Mouse (Mus musculus): ENCODE data around the gene Defb19. TPM values are rescaled to one million over a fixed set of nuclear protein-coding genes. Genes with fewer than 3 reads are reported as not detected.

The Defb19 gene
- polyA plus RNA-seq (2015; fragmentation: Nextera tagmentation; extraction: Ambion mirVana): not detected in 2 replicates

GRCm38 (mm10) chr2:152580107-152580506, at the start of gene Defb19:
Gene Defb19, minus strand, starts transcription at chr2:152580312.
- TF ChIP-seq EP300 (optimal IDR thresholded peaks at IDR 0.05) (no peak), CTCF (IDR thresholded peaks at IDR 0.05; ENCODE audit: low read depth) (no peak)
- no peak within 1 kb of the TSS for H3K9ac ChIP-seq (ENCODE audit: low read length)
- no peak within 1 kb of the TSS for H3K4me3 ChIP-seq (ENCODE audit: low read depth, low read length)
- H3K4me1 ChIP-seq (replicated peaks; ENCODE audit: control insufficient read depth, insufficient read depth): no peaks in the 10 kb centered on the region
- 60% methylated on average over 7 of the region's 7 CpGs for WGBS
- no peaks in the 10 kb centered on the region for H3K9me3 ChIP-seq (ENCODE audit: control insufficient read depth, low read length)
- H3K27me3 ChIP-seq (ENCODE audit: control insufficient read depth, insufficient read depth, low read length): no peaks in the 10 kb centered on the region
- H3K36me3 ChIP-seq (ENCODE audit: control insufficient read depth, insufficient read depth, low read length): no peaks in the 10 kb centered on the region
- ATAC-seq (ENCODE audit: low FRiP score, low TSS enrichment) (no peak), DNase-seq (ENCODE audit: low spot score) (no peak)
- no peak within 1 kb of the TSS for H3K4me2 ChIP-seq (replicated peaks; ENCODE audit: low read depth)
- H3K27ac ChIP-seq (replicated peaks): no peak within 1 kb of the TSS

GRCm38 (mm10) chr2:152629904-152630303, 49.8 kb upstream of the Defb19 start:
- no peak overlapping the region for H3K27ac ChIP-seq (replicated peaks)
- H3K27me3 ChIP-seq (ENCODE audit: control insufficient read depth, insufficient read depth, low read length): no peaks in the 10 kb centered on the region
- WGBS: 68% methylated on average over 6 of the region's 6 CpGs
- H3K36me3 ChIP-seq (ENCODE audit: control insufficient read depth, insufficient read depth, low read length): no peaks in the 10 kb centered on the region
- no peak overlapping the region for H3K4me3 ChIP-seq (ENCODE audit: low read depth, low read length)
- no peak overlapping the region; the same call in 1 of the 2 replicates for H3K4me2 ChIP-seq (replicated peaks; ENCODE audit: low read depth)
- H3K4me1 ChIP-seq (replicated peaks; ENCODE audit: control insufficient read depth, insufficient read depth): no peaks in the 10 kb centered on the region
- ATAC-seq (ENCODE audit: low FRiP score, low TSS enrichment): no peak
- no peak for DNase-seq (ENCODE audit: low spot score)
- no peaks in the 10 kb centered on the region for H3K9me3 ChIP-seq (ENCODE audit: control insufficient read depth, low read length)
- no peak overlapping the region for H3K9ac ChIP-seq (ENCODE audit: low read length)
- TF ChIP-seq EP300 (optimal IDR thresholded peaks at IDR 0.05) (no peak), CTCF (IDR thresholded peaks at IDR 0.05; ENCODE audit: low read depth) (no peak)

GRCm38 (mm10) chr2:152629239-152629638, 49.1 kb upstream of the Defb19 start:
- 38% methylated on average over 3 of the region's 3 CpGs for WGBS
- Histone ChIP-seq H3K27me3 (ENCODE audit: control insufficient read depth, insufficient read depth, low read length) (no peaks in the 10 kb centered on the region), H3K9ac (ENCODE audit: low read length) (0 out of 2 replicates have a peak overlapping the region, but pooled peaks have one; percentile 13), H3K36me3 (ENCODE audit: control insufficient read depth, insufficient read depth, low read length) (no peaks in the 10 kb centered on the region), H3K4me1 (replicated peaks; ENCODE audit: control insufficient read depth, insufficient read depth) (no peaks in the 10 kb centered on the region), H3K27ac (replicated peaks) (no peak overlapping the region), H3K9me3 (ENCODE audit: control insufficient read depth, low read length) (no peaks in the 10 kb centered on the region), H3K4me2 (replicated peaks; ENCODE audit: low read depth) (peak overlapping the region; percentile 71), H3K4me3 (ENCODE audit: low read depth, low read length) (no peak overlapping the region)
- TF ChIP-seq EP300 (optimal IDR thresholded peaks at IDR 0.05) (no peak), CTCF (IDR thresholded peaks at IDR 0.05; ENCODE audit: low read depth) (no peak)
- no peak for ATAC-seq (ENCODE audit: low FRiP score, low TSS enrichment)
- no peak for DNase-seq (ENCODE audit: low spot score)

GRCm38 (mm10) chr2:152628066-152628465, 48.0 kb upstream of the Defb19 start:
- H3K4me2 ChIP-seq (replicated peaks; ENCODE audit: low read depth): peak overlapping the region; percentile 71
- no peaks in the 10 kb centered on the region for H3K27me3 ChIP-seq (ENCODE audit: control insufficient read depth, insufficient read depth, low read length)
- no peaks in the 10 kb centered on the region for H3K36me3 ChIP-seq (ENCODE audit: control insufficient read depth, insufficient read depth, low read length)
- TF ChIP-seq CTCF (IDR thresholded peaks at IDR 0.05; ENCODE audit: low read depth): no peak
- TF ChIP-seq EP300 (optimal IDR thresholded peaks at IDR 0.05): no peak
- ATAC-seq (ENCODE audit: low FRiP score, low TSS enrichment): no peak
- H3K9ac ChIP-seq (ENCODE audit: low read length): peak overlapping the region; percentile 76
- 43% methylated on average over 17 of the region's 17 CpGs for WGBS
- H3K4me3 ChIP-seq (ENCODE audit: low read depth, low read length): peak overlapping the region; percentile 57
- no peaks in the 10 kb centered on the region for H3K9me3 ChIP-seq (ENCODE audit: control insufficient read depth, low read length)
- peak overlapping the region; percentile 69 for H3K27ac ChIP-seq (replicated peaks)
- H3K4me1 ChIP-seq (replicated peaks; ENCODE audit: control insufficient read depth, insufficient read depth): no peaks in the 10 kb centered on the region
- DNase-seq (ENCODE audit: low spot score): no peak

- Histone ChIP-seq H3K4me3 (ENCODE audit: low read depth, low read length) (peak within 1 kb of the TSS; percentile 57), H3K9me3 (ENCODE audit: control insufficient read depth, low read length) (no peaks in the 10 kb centered on the region), H3K27ac (replicated peaks) (peak within 1 kb of the TSS; percentile 69), H3K9ac (ENCODE audit: low read length) (peak within 1 kb of the TSS; percentile 76), H3K4me2 (replicated peaks; ENCODE audit: low read depth) (peak within 1 kb of the TSS; percentile 71), H3K36me3 (ENCODE audit: control insufficient read depth, insufficient read depth, low read length) (no peaks in the 10 kb centered on the region), H3K4me1 (replicated peaks; ENCODE audit: control insufficient read depth, insufficient read depth) (no peaks in the 10 kb centered on the region), H3K27me3 (ENCODE audit: control insufficient read depth, insufficient read depth, low read length) (no peaks in the 10 kb centered on the region)
- ATAC-seq (ENCODE audit: low FRiP score, low TSS enrichment) (peak; percentile 72), DNase-seq (ENCODE audit: low spot score) (peak; percentile 37)
- no peak for TF ChIP-seq EP300 (optimal IDR thresholded peaks at IDR 0.05)
- no peak for TF ChIP-seq CTCF (IDR thresholded peaks at IDR 0.05; ENCODE audit: low read depth)
- under 1% methylated on average over 58 of the region's 59 CpGs for WGBS
Measured at GRCm38 (mm10) chr2:152626774-152627591, 46.9 kb upstream of the Defb19 start, which contains the start of gene Rem1. Gene Rem1, plus strand, starts transcription at chr2:152626951.

GRCm38 (mm10) chr2:152625256-152625655, 45.1 kb upstream of the Defb19 start:
- WGBS: 27% methylated on average over 1 of the region's 1 CpGs
- no peak for DNase-seq (ENCODE audit: low spot score)

More at GRCm38 (mm10) chr2:152625256-152625655, 45.1 kb upstream of the Defb19 start:
- H3K4me2 ChIP-seq (replicated peaks; ENCODE audit: low read depth): no peak overlapping the region
- no peaks in the 10 kb centered on the region for H3K27me3 ChIP-seq (ENCODE audit: control insufficient read depth, insufficient read depth, low read length)
- H3K4me3 ChIP-seq (ENCODE audit: low read depth, low read length): no peak overlapping the region
- no peaks in the 10 kb centered on the region for H3K4me1 ChIP-seq (replicated peaks; ENCODE audit: control insufficient read depth, insufficient read depth)
- ATAC-seq (ENCODE audit: low FRiP score, low TSS enrichment): no peak
- no peaks in the 10 kb centered on the region for H3K9me3 ChIP-seq (ENCODE audit: control insufficient read depth, low read length)
- TF ChIP-seq EP300 (optimal IDR thresholded peaks at IDR 0.05) (no peak), CTCF (IDR thresholded peaks at IDR 0.05; ENCODE audit: low read depth) (no peak)
- no peak overlapping the region for H3K27ac ChIP-seq (replicated peaks)
- H3K36me3 ChIP-seq (ENCODE audit: control insufficient read depth, insufficient read depth, low read length): no peaks in the 10 kb centered on the region
- H3K9ac ChIP-seq (ENCODE audit: low read length): no peak overlapping the region

Measured in stomach, postnatal 0 days (tissue).